Mouse (Mus musculus): ENCODE measurements at regions not wholly inside any gene's neighbourhood (a gene's known extent, or its start where the extent isn't known, plus 50 kb on each side); places are given as distances from the start of the nearest gene placed in this dataset.

- Histone ChIP-seq H3K4me1 (ENCODE audit: control insufficient read depth, insufficient read depth, low read length) (no peaks in the 10 kb centered on the region), H3K9me3 (replicated peaks; ENCODE audit: control insufficient read depth, insufficient read depth, low read length, poor library complexity, severe bottlenecking) (no peaks in the 10 kb centered on the region), H3K27ac (ENCODE audit: insufficient read depth, low read length) (no peak overlapping the region), H3K27me3 (ENCODE audit: control insufficient read depth, insufficient read depth, low read length, poor library complexity, severe bottlenecking) (no peaks in the 10 kb centered on the region), H3K9ac (ENCODE audit: low read depth, poor library complexity, severe bottlenecking) (no peak overlapping the region), H3K36me3 (ENCODE audit: control insufficient read depth, insufficient read depth, low read length, poor library complexity, severe bottlenecking) (no peaks in the 10 kb centered on the region), H3K4me3 (ENCODE audit: low read depth, low read length) (no peak overlapping the region)
- TF ChIP-seq CTCF (IDR thresholded peaks at IDR 0.05; ENCODE audit: low read depth, low read length) = no peak
- TF ChIP-seq EP300 (IDR thresholded peaks at IDR 0.05; ENCODE audit: insufficient read depth, low read depth, low read length) = no peak
- TF ChIP-seq POLR2A (IDR thresholded peaks at IDR 0.05; ENCODE audit: insufficient read depth, low read length) = no peak
Observed at GRCm38 (mm10) chr7:70541881-70542665, 175.5 kb upstream of the Nr2f2 start.

DNA sequence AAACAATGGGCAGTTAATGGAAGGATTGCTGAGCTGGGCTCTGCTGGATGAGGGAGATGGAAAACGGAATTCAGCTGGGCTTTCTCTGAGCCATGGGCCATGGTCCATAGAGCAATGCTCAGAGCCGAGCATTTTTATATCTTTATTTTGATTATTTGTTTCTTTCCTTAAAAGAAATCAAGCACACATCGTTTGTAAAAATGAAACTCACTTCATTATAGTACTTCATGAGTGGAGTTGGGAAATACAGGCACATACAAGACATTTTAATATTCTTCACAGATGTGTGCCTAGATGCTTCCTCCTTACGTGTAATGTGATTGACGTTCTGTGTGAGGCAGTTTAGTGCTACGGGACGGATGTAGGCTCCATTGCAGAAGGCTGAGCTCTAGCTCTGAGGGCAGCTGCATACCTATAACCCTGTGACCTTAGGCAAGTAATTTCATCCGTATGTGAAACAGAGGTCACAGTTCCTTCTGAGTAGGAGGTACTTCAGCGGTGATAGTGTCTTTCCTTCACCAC is 172.6 kb upstream of the Nr2f2 start:
- H3K27me3 ChIP-seq (ENCODE audit: control insufficient read depth, insufficient read depth, low read length, poor library complexity, severe bottlenecking) = no peaks in the 10 kb centered on the region
- TF ChIP-seq EP300 (IDR thresholded peaks at IDR 0.05; ENCODE audit: insufficient read depth, low read depth, low read length) (no peak), CTCF (IDR thresholded peaks at IDR 0.05; ENCODE audit: low read depth, low read length) (no peak), POLR2A (IDR thresholded peaks at IDR 0.05; ENCODE audit: insufficient read depth, low read length) (no peak)
- H3K27ac ChIP-seq (ENCODE audit: insufficient read depth, low read length) = no peak overlapping the region
- no peak overlapping the region for H3K9ac ChIP-seq (ENCODE audit: low read depth, poor library complexity, severe bottlenecking)
- H3K36me3 ChIP-seq (ENCODE audit: control insufficient read depth, insufficient read depth, low read length, poor library complexity, severe bottlenecking) = no peaks in the 10 kb centered on the region
- H3K9me3 ChIP-seq (replicated peaks; ENCODE audit: control insufficient read depth, insufficient read depth, low read length, poor library complexity, severe bottlenecking) = no peaks in the 10 kb centered on the region
- no peak overlapping the region for H3K4me3 ChIP-seq (ENCODE audit: low read depth, low read length)
- no peaks in the 10 kb centered on the region for H3K4me1 ChIP-seq (ENCODE audit: control insufficient read depth, insufficient read depth, low read length)

GRCm38 (mm10) chr7:70536046-70536445 is 169.5 kb upstream of the Nr2f2 start:
- H3K36me3 ChIP-seq (ENCODE audit: control insufficient read depth, insufficient read depth, low read length, poor library complexity, severe bottlenecking) = no peaks in the 10 kb centered on the region
- TF ChIP-seq CTCF (IDR thresholded peaks at IDR 0.05; ENCODE audit: low read depth, low read length) = no peak
- no peak for TF ChIP-seq POLR2A (IDR thresholded peaks at IDR 0.05; ENCODE audit: insufficient read depth, low read length)
- TF ChIP-seq EP300 (IDR thresholded peaks at IDR 0.05; ENCODE audit: insufficient read depth, low read depth, low read length) = no peak
- H3K27ac ChIP-seq (ENCODE audit: insufficient read depth, low read length) = no peak overlapping the region
- no peak overlapping the region for H3K4me3 ChIP-seq (ENCODE audit: low read depth, low read length)
- no peak overlapping the region for H3K9ac ChIP-seq (ENCODE audit: low read depth, poor library complexity, severe bottlenecking)
- no peaks in the 10 kb centered on the region for H3K4me1 ChIP-seq (ENCODE audit: control insufficient read depth, insufficient read depth, low read length)
- H3K27me3 ChIP-seq (ENCODE audit: control insufficient read depth, insufficient read depth, low read length, poor library complexity, severe bottlenecking) = no peaks in the 10 kb centered on the region
- no peaks in the 10 kb centered on the region for H3K9me3 ChIP-seq (replicated peaks; ENCODE audit: control insufficient read depth, insufficient read depth, low read length, poor library complexity, severe bottlenecking)

- H3K27ac ChIP-seq (ENCODE audit: insufficient read depth, low read length) = no peak overlapping the region
Observed at GRCm38 (mm10) chr7:70533552-70533951, 167.0 kb upstream of the Nr2f2 start.

DNA sequence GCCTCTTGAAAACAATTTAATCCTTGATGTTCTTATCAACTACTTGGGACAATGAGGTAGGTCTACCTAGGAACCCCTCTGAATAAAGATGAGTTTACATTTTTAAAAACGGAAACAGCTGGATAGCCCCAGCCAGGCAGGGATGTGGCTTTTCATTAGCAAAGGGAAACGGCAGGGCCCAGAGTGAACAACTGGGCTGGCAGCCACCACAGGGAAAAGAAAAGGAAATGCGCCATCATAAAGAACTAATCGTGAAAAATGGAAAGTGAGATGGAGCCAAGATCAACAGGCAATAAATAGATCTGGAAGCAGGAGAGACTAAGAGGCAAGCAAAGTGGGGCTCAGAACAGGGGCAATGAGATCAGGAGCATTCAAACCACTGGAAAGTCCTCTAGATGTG is 161.4 kb upstream of the Nr2f2 start:
- no peak for TF ChIP-seq POLR2A (IDR thresholded peaks at IDR 0.05; ENCODE audit: insufficient read depth, low read length)
- no peak for TF ChIP-seq CTCF (IDR thresholded peaks at IDR 0.05; ENCODE audit: low read depth, low read length)
- TF ChIP-seq EP300 (IDR thresholded peaks at IDR 0.05; ENCODE audit: insufficient read depth, low read depth, low read length) = no peak
- H3K4me3 ChIP-seq (ENCODE audit: low read depth, low read length) = no peak overlapping the region
- H3K9ac ChIP-seq (ENCODE audit: low read depth, poor library complexity, severe bottlenecking) = no peak overlapping the region
- H3K4me1 ChIP-seq (ENCODE audit: control insufficient read depth, insufficient read depth, low read length) = no peaks in the 10 kb centered on the region
- no peaks in the 10 kb centered on the region; the same call in 1 of the 2 replicates for H3K27me3 ChIP-seq (ENCODE audit: control insufficient read depth, insufficient read depth, low read length, poor library complexity, severe bottlenecking)
- H3K27ac ChIP-seq (ENCODE audit: insufficient read depth, low read length) = no peak overlapping the region
- H3K36me3 ChIP-seq (ENCODE audit: control insufficient read depth, insufficient read depth, low read length, poor library complexity, severe bottlenecking) = no peaks in the 10 kb centered on the region
- H3K9me3 ChIP-seq (replicated peaks; ENCODE audit: control insufficient read depth, insufficient read depth, low read length, poor library complexity, severe bottlenecking) = no peaks in the 10 kb centered on the region

More at GRCm38 (mm10) chr7:70533552-70533951, 167.0 kb upstream of the Nr2f2 start:
- Histone ChIP-seq H3K27me3 (ENCODE audit: control insufficient read depth, insufficient read depth, low read length, poor library complexity, severe bottlenecking) (no peaks in the 10 kb centered on the region), H3K9ac (ENCODE audit: low read depth, poor library complexity, severe bottlenecking) (no peak overlapping the region), H3K4me1 (ENCODE audit: control insufficient read depth, insufficient read depth, low read length) (no peaks in the 10 kb centered on the region), H3K9me3 (replicated peaks; ENCODE audit: control insufficient read depth, insufficient read depth, low read length, poor library complexity, severe bottlenecking) (no peaks in the 10 kb centered on the region), H3K36me3 (ENCODE audit: control insufficient read depth, insufficient read depth, low read length, poor library complexity, severe bottlenecking) (no peaks in the 10 kb centered on the region), H3K4me3 (ENCODE audit: low read depth, low read length) (no peak overlapping the region)
- TF ChIP-seq POLR2A (IDR thresholded peaks at IDR 0.05; ENCODE audit: insufficient read depth, low read length) = no peak
- no peak for TF ChIP-seq EP300 (IDR thresholded peaks at IDR 0.05; ENCODE audit: insufficient read depth, low read depth, low read length)
- TF ChIP-seq CTCF (IDR thresholded peaks at IDR 0.05; ENCODE audit: low read depth, low read length) = no peak

DNA sequence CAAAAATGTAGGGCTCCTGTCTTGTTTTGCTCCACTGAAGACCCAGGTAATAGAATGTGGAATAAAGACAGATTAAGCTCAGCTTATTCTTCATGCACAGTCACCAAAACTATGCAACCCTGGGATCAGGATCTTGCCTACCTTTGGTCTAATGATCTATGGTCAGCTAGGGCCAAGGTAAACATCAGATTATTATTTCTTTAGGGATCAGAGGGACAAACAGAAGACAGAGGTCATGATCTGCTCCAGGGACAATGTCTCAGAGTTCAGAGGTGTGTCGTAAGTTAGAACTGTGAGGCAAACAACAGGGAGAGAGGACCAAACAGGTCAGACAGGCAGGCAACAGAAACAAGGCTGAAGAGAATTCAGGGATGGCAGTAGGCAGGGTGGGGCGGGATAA is 158.8 kb upstream of the Nr2f2 start:
- H3K9me3 ChIP-seq (replicated peaks; ENCODE audit: control insufficient read depth, insufficient read depth, low read length, poor library complexity, severe bottlenecking) = no peaks in the 10 kb centered on the region
- H3K9ac ChIP-seq (ENCODE audit: low read depth, poor library complexity, severe bottlenecking) = no peak overlapping the region
- no peaks in the 10 kb centered on the region; the same call in 1 of the 2 replicates for H3K27me3 ChIP-seq (ENCODE audit: control insufficient read depth, insufficient read depth, low read length, poor library complexity, severe bottlenecking)
- H3K4me1 ChIP-seq (ENCODE audit: control insufficient read depth, insufficient read depth, low read length) = no peaks in the 10 kb centered on the region
- H3K4me3 ChIP-seq (ENCODE audit: low read depth, low read length) = no peak overlapping the region
- TF ChIP-seq CTCF (IDR thresholded peaks at IDR 0.05; ENCODE audit: low read depth, low read length) (no peak), POLR2A (IDR thresholded peaks at IDR 0.05; ENCODE audit: insufficient read depth, low read length) (no peak), EP300 (IDR thresholded peaks at IDR 0.05; ENCODE audit: insufficient read depth, low read depth, low read length) (no peak)
- no peaks in the 10 kb centered on the region for H3K36me3 ChIP-seq (ENCODE audit: control insufficient read depth, insufficient read depth, low read length, poor library complexity, severe bottlenecking)
- H3K27ac ChIP-seq (ENCODE audit: insufficient read depth, low read length) = no peak overlapping the region

Data from ES-Bruce4 (cell line).